Mouse (Mus musculus) MEL (cell line): Measurements from ENCODE around the gene Nlrp1b. TPM values are rescaled to one million over a fixed set of nuclear protein-coding genes. Genes with fewer than 3 reads are reported as not detected.

Experiments used
- DNase-seq: peaks from one replicate; pipeline ENCODE4 v3.0.0; 2011; ENCODE audit warnings: low read depth, low spot score
- H3K27ac ChIP-seq: 2 replicates; pipeline ENCODE4 v1.5.1; 2012; ENCODE audit warnings: low read depth, mild to moderate bottlenecking, control low read depth, low read length, moderate library complexity; ENCODE audit not compliant: control insufficient read depth
- H3K27me3 ChIP-seq, 2 experiments: fragments of 150-350 bp in 1 of 2; sonication (generic) in 1 of 2; 2 replicates each; pipeline ENCODE4 v1.6.1; 2012; ENCODE audit warnings: low read length in 2 of 2, mild to moderate bottlenecking in 2 of 2, improper control_type of control experiment in 1 of 2, moderate library complexity in 1 of 2; ENCODE audit not compliant: insufficient read depth in 2 of 2, control insufficient read depth in 1 of 2
- H3K36me3 ChIP-seq, 2 experiments: 2 replicates each; pipeline ENCODE4 v1.6.1; 2012 to 2014; ENCODE audit warnings: low read length in 2 of 2, improper control_type of control experiment in 1 of 2, inconsistent platforms in 1 of 2, mild to moderate bottlenecking in 1 of 2; ENCODE audit not compliant: insufficient read depth in 2 of 2, control insufficient read depth in 1 of 2
- H3K4me1 ChIP-seq, 2 experiments: fragments of 150-350 bp in 1 of 2; sonication (generic) in 1 of 2; 2 replicates each; pipeline ENCODE4 v1.6.1; 2012; ENCODE audit warnings: low read length in 2 of 2, improper control_type of control experiment in 1 of 2, mild to moderate bottlenecking in 1 of 2; ENCODE audit not compliant: insufficient read depth in 2 of 2, control insufficient read depth in 1 of 2
- H3K4me3 ChIP-seq, 2 experiments: fragments of 150-350 bp in 1 of 2; sonication (generic) in 1 of 2; 2 replicates each; pipeline ENCODE4 v1.5.1; 2012; ENCODE audit warnings: low read depth in 2 of 2, low read length in 2 of 2, mild to moderate bottlenecking in 2 of 2, moderate library complexity in 2 of 2, control low read depth in 1 of 2, improper control_type of control experiment in 1 of 2; ENCODE audit not compliant: control insufficient read depth in 1 of 2, insufficient read depth in 1 of 2
- H3K79me2 ChIP-seq: 2 replicates; pipeline ENCODE4 v1.6.1; 2012; ENCODE audit warnings: mild to moderate bottlenecking, low read length, moderate library complexity; ENCODE audit not compliant: control insufficient read depth, poor library complexity, insufficient read depth
- H3K9ac ChIP-seq: 2 replicates; pipeline ENCODE4 v1.6.1; 2012; ENCODE audit warnings: low read depth, mild to moderate bottlenecking, control low read depth, low read length, moderate library complexity; ENCODE audit not compliant: control insufficient read depth, poor library complexity, severe bottlenecking
- H3K9me3 ChIP-seq: fragments of 150-350 bp; sonication (generic); replicated peaks from 2 replicates; pipeline ENCODE4 v1.6.1; 2012; ENCODE audit warnings: mild to moderate bottlenecking, low read length, improper control_type of control experiment, moderate library complexity; ENCODE audit not compliant: insufficient read depth
- BHLHE40 ChIP-seq: IDR thresholded peaks from 2 replicates; pipeline ENCODE4 v1.6.1; 2012; ENCODE audit warnings: low read depth, mild to moderate bottlenecking, inconsistent platforms, low read length, improper control_type of control experiment, borderline replicate concordance
- CHD1 ChIP-seq: IDR thresholded peaks from 2 replicates; pipeline ENCODE4 v1.6.1; 2012; ENCODE audit warnings: low read depth, mild to moderate bottlenecking, inconsistent platforms, low read length, improper control_type of control experiment
- E2F4 ChIP-seq: IDR thresholded peaks from 2 replicates; pipeline ENCODE4 v1.6.1; 2011; ENCODE audit warnings: low read depth, low read length, improper control_type of control experiment, borderline replicate concordance
- EP300 ChIP-seq, 2 experiments: IDR thresholded peaks; 2 replicates each; pipeline ENCODE4 v1.6.1; 2011; ENCODE audit warnings: improper control_type of control experiment in 2 of 2, low read length in 2 of 2, low read depth in 1 of 2, mild to moderate bottlenecking in 1 of 2
- ETS1 ChIP-seq: IDR thresholded peaks from 2 replicates; pipeline ENCODE4 v1.6.1; 2012; ENCODE audit warnings: low read depth, mild to moderate bottlenecking, inconsistent platforms, low read length, improper control_type of control experiment, moderate library complexity
- GATA1 ChIP-seq: IDR thresholded peaks from 2 replicates; pipeline ENCODE4 v1.6.1; 2011; ENCODE audit warnings: low read depth, low read length, improper control_type of control experiment
- KAT2A ChIP-seq: conservative IDR thresholded peaks from 2 replicates; pipeline ENCODE4 v1.6.1; 2012; ENCODE audit warnings: low read depth, low read length, improper control_type of control experiment, inconsistent platforms
- MAFK ChIP-seq: IDR thresholded peaks from 2 replicates; pipeline ENCODE4 v1.6.1; 2011; ENCODE audit warnings: low read depth, mild to moderate bottlenecking, low read length, improper control_type of control experiment, borderline replicate concordance
- MAX ChIP-seq: IDR thresholded peaks from 2 replicates; pipeline ENCODE4 v1.6.1; 2011; ENCODE audit warnings: low read length, improper control_type of control experiment
- MAZ ChIP-seq: IDR thresholded peaks from 2 replicates; pipeline ENCODE4 v1.6.1; 2012; ENCODE audit warnings: low read depth, mild to moderate bottlenecking, inconsistent platforms, low read length, improper control_type of control experiment
- MXI1 ChIP-seq: IDR thresholded peaks from 2 replicates; pipeline ENCODE4 v1.6.1; 2011; ENCODE audit warnings: mild to moderate bottlenecking, low read depth, low read length, improper control_type of control experiment
- MYB ChIP-seq: IDR thresholded peaks from 2 replicates; pipeline ENCODE4 v1.6.1; 2011; ENCODE audit warnings: mild to moderate bottlenecking, low read depth, low read length, improper control_type of control experiment
- NELFE ChIP-seq: IDR thresholded peaks from 2 replicates; pipeline ENCODE4 v1.6.1; 2011; ENCODE audit warnings: low read depth, low read length, improper control_type of control experiment
- NRF1 ChIP-seq: IDR thresholded peaks from 2 replicates; pipeline ENCODE4 v1.6.1; 2014; ENCODE audit warnings: low read depth, mild to moderate bottlenecking, inconsistent platforms, low read length, improper control_type of control experiment, moderate library complexity; ENCODE audit not compliant: poor library complexity, insufficient read depth, severe bottlenecking
- POLR2AphosphoS2 ChIP-seq: IDR thresholded peaks from 2 replicates; pipeline ENCODE4 v1.6.1; 2011; ENCODE audit warnings: low read length, improper control_type of control experiment
- POLR2AphosphoS5 ChIP-seq: IDR thresholded peaks from 2 replicates; pipeline ENCODE4 v1.6.1; 2012; ENCODE audit warnings: low read depth, borderline replicate concordance, mild to moderate bottlenecking, inconsistent platforms, low read length, moderate library complexity, mixed read lengths
- RAD21 ChIP-seq: IDR thresholded peaks from 2 replicates; pipeline ENCODE4 v1.6.1; 2011; ENCODE audit warnings: mild to moderate bottlenecking, low read depth, low read length, improper control_type of control experiment
- RCOR1 ChIP-seq: IDR thresholded peaks from 2 replicates; pipeline ENCODE4 v1.6.1; 2012; ENCODE audit warnings: low read depth, mild to moderate bottlenecking, inconsistent platforms, low read length, improper control_type of control experiment
- SIN3A ChIP-seq: IDR thresholded peaks from 2 replicates; pipeline ENCODE4 v1.6.1; 2012; ENCODE audit warnings: low read length, improper control_type of control experiment, inconsistent platforms
- SMC3 ChIP-seq: IDR thresholded peaks from 2 replicates; pipeline ENCODE4 v1.6.1; 2011; ENCODE audit warnings: low read depth, low read length, improper control_type of control experiment
- TAL1 ChIP-seq: IDR thresholded peaks from 2 replicates; pipeline ENCODE4 v1.6.1; 2012; ENCODE audit warnings: mild to moderate bottlenecking, inconsistent platforms, low read length, moderate library complexity, mixed read lengths
- TBP ChIP-seq: IDR thresholded peaks from 2 replicates; pipeline ENCODE4 v1.8.0; 2011; ENCODE audit warnings: low read depth, low read length, improper control_type of control experiment
- TCF12 ChIP-seq: IDR thresholded peaks from 2 replicates; pipeline ENCODE4 v1.6.1; 2014; ENCODE audit warnings: low read depth, mild to moderate bottlenecking, inconsistent platforms, low read length, improper control_type of control experiment, moderate library complexity
- ZC3H11A ChIP-seq: IDR thresholded peaks from 2 replicates; pipeline ENCODE4 v1.6.1; 2012; ENCODE audit warnings: low read depth, mild to moderate bottlenecking, inconsistent platforms, low read length, improper control_type of control experiment
- polyA plus RNA-seq, 2 experiments: library from polyadenylated mRNA; stranded (reverse) in 1 of 2; unstranded in 1 of 2; fragments of >175 nt in 1 of 2; fragments of >200 nt in 1 of 2; gene quantifications; 2 replicates each; pipeline versions ENCODE4 v1.2.1 to v1.2.4; 2012; ENCODE audit warnings: low replicate concordance in 2 of 2, low read depth in 1 of 2; ENCODE audit not compliant: insufficient read length in 2 of 2, insufficient read depth in 1 of 2, missing spikeins in 1 of 2
- total RNA-seq: library from RNA; depleted of rRNA; stranded (reverse); fragments of 300-350 nt; gene quantifications from 2 replicates; pipeline ENCODE4 v1.2.3, GENCODE M21; 2012

Nlrp1b gene
- total and polyA plus RNA-seq, 3 experiments: not detected

DNA sequence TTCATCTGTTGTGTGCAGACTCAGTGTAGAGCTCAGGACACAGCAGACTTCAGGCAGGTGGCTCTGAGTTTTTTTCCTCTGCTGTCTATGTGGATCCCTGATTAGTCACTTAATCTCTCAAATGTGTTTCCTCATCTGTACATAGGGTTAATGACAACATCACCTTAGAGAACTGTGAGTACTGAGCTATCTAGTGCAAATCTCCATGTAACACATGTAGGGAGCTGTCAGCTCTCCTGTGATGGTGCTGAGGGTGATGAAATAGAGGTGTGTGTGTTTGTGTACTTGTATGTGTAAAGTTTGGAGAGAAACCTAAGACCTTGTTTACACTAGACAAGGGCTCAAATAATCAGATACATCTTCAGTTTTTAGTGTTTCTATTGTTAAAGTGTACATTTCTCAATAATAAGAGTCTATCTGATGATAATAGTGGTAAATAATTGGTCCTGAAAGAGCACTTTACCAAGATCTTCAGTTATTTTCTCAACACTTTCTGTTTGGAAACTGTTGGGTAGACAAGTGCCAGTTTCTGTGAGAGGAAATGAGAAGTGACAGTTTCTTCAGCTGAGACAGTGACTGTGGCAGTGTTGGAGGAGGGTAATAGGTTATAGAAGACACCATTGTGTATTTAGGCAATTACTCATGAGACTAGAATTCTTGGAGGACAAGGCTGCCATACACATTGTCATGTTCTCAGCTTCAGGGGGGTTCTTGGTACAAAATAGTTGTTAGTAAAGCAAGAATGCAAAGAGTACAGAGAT, 124.1 kb downstream of the Nlrp1b start:
- no peaks in the 10 kb centered on the region for H3K9me3 ChIP-seq
- H3K79me2 ChIP-seq: no peaks in the 10 kb centered on the region
- no peaks in the 10 kb centered on the region for H3K36me3 ChIP-seq
- no peak overlapping the region for H3K4me3 ChIP-seq
- H3K27ac ChIP-seq: no peak overlapping the region
- TF ChIP-seq MXI1 (no peak), EP300 (IDR thresholded peaks at IDR 0.05; ENCODE audit: low read depth in 1 of 2, low read length in 2 of 2) (no peak), ZC3H11A (no peak), POLR2AphosphoS5 (no peak), MAX (no peak), NRF1 (no peak), SIN3A (no peak), MAZ (no peak), CHD1 (no peak), NELFE (no peak), POLR2AphosphoS2 (no peak), MAFK (no peak), TBP (no peak), RCOR1 (no peak), TCF12 (no peak), GATA1 (no peak), BHLHE40 (no peak), E2F4 (no peak), MYB (no peak), ETS1 (no peak)
- no peaks in the 10 kb centered on the region for H3K27me3 ChIP-seq
- no peak for DNase-seq
- H3K4me1 ChIP-seq: no peaks in the 10 kb centered on the region
- no peak overlapping the region for H3K9ac ChIP-seq

DNA sequence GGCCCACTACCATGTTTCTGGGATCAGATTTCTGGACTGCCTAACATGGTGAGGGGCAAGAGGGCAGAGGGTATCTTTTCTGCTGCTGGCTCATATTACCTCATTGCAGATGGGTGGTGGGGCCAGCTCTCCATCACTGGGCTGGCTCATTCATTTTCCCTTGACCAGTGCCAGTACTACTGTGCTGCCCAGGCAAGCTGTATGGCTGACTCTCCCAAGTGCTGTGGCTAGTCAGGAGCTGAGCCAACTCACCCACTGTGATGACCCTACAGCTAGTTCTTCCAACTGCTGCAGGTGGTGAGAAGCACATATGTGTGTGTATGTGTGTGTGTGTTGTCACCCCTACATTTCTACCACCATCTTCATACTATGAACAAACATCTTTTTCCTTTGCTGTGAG, 126.6 kb downstream of the Nlrp1b start:
- TF ChIP-seq CHD1 (no peak), TAL1 (no peak), MAZ (no peak), POLR2AphosphoS2 (no peak), GATA1 (no peak), SMC3 (no peak), EP300 (IDR thresholded peaks at IDR 0.05; ENCODE audit: low read depth in 1 of 2, low read length in 2 of 2) (no peak), MXI1 (no peak), MAFK (no peak), ETS1 (no peak), RAD21 (no peak), KAT2A (no peak)
- Histone ChIP-seq H3K4me3 (no peak overlapping the region), H3K36me3 (no peaks in the 10 kb centered on the region), H3K4me1 (no peaks in the 10 kb centered on the region), H3K9ac (no peak overlapping the region), H3K79me2 (no peaks in the 10 kb centered on the region), H3K27me3 (no peaks in the 10 kb centered on the region), H3K27ac (no peak overlapping the region), H3K9me3 (no peaks in the 10 kb centered on the region)
- DNase-seq: no peak
